Mouse (Mus musculus) cerebellum, adult 9-11 months (tissue): Measurements from ENCODE around the gene Muc3.
"Not testable (repeated sequence)": the region's sequence is repeated elsewhere in the genome, so short reads cannot be mapped to it uniquely, and the experiment has no call there.

ENCODE experiments used
- DNase-seq: peaks from one replicate; pipeline ENCODE4 v3.0.0; 2022

The Muc3 gene

DNA sequence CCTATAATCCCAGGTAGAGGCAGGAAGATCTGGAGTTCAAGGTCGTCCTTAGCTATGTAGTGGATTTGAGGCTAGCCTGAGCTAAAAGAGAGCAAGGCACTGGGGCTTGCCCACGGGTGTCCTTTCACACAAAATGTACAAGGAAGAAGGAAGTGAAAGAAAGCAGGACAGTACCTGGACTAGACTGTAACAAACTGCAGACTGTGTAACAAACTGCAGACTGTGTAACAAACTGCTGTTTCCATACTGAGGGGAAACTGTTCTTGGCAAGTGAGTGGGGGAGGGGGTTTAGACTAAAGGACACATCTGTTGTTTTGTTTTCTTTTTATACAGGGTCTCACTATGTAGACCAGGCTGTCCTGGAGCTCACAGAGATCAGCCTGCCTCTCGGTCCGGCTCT, 27.8 kb downstream of the Muc3 start:
- no peak for DNase-seq

DNA sequence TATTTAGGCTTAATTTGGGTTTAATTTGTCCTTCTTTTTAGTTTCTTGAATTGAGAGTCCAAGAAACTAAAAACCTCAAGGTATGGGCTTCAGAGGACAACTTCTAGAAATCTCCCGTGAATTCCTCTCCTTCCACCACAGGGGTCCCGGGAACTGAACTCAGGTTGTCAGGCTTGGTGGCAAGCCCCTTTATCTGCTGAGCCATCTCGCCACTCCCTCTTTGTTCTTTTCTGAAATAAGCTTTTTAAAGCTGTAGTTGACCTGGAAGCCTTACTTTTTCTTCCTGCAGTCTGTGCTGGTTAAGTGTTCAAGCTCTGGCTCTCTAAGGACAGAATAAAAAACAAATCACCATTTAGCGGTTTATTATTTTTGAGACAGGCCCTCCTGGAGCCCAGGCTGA, 30.2 kb downstream of the Muc3 start:
- no peak for DNase-seq

DNA sequence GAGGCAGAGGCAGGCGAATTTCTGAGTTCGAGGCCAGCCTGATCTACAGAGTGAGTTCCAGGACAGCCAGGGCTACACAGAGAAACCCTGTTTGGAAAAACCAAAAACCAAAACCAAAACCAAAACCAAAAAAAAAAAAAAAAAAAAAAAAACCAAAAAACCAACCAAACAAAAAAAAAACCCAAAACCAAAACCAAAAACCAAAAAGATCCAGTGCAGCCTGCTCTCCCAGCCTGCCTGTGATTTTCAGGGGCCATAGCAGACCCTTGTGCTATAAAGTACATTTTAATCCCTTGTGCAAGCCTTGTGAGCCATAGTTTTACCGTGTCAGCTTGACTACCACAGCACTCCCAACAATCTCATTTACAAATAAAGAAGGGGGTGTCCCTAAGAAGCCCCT, 31.1 kb downstream of the Muc3 start:
- DNase-seq = not testable (repeated sequence)

DNA sequence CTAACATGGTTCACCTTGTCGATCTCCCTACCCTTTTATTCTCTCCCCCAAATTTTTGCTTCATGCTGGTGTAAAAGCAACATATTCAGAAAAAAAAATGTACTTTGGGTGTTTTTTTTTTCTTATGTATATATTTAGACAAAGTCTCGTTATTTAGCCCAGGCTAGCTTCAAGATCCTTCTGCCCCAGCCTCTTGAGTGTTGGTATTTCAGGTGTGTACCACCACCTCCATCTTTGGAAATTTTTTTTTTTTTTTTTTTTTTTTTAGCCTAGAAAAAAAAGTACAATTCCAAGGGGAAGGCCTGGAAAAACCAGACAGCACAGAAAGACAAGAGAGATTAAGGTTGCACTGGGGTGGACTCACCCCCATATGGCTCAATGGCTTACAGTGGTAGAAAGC, 32.1 kb downstream of the Muc3 start:
- no peak for DNase-seq

DNA sequence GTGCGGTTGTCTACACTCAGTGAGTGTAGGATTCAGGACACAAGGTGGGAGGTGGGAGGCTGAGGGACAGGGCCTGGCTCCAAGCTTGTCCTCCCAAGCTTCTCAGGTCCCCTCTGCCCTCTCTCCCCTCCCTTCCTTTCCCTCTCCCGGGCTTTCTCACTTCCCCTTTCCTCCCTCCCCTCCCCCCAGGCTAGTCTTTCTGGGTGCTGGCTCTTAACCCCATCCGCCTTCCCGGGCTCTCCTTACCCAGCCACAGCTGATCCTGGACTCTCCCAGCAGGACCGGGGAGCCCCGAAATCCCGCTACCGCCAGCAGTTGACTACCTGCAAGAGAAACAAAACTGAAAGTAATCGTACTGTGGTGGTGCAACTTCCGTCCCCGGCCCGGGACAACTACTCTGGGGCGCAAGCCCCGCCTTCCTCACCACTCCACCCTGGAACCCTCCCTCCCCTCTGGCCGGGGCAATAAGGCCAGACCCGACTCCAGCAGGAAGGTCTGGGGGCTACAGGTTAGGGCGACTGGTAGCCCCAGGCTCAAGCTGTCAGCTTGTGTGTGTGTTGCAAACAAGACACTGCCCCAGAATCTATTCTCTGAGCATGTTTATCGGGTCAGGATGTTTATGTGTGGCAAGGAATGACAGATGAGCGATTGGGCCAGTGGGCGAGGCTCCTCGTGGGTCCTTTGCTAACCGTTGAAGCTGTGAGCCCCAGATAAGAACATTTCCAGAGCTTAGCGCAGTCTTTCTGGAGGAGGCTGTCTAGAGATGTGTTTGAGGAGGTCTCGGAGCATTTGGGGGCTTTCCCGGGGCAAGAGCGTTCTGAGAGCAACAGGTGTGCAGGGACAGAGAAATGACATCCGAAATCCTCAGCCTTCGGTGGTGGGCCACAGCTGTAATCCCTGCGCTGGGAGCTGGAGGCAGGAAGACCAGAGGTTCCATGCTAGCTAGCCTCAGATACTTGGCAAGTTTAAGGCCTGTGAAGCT, 33.0 kb downstream of the Muc3 start, which contains the start of gene Trim56:
Gene Trim56 (minus strand): TSS at position 344 of the 982 bp plus-strand sequence.
- no peak for DNase-seq

DNA sequence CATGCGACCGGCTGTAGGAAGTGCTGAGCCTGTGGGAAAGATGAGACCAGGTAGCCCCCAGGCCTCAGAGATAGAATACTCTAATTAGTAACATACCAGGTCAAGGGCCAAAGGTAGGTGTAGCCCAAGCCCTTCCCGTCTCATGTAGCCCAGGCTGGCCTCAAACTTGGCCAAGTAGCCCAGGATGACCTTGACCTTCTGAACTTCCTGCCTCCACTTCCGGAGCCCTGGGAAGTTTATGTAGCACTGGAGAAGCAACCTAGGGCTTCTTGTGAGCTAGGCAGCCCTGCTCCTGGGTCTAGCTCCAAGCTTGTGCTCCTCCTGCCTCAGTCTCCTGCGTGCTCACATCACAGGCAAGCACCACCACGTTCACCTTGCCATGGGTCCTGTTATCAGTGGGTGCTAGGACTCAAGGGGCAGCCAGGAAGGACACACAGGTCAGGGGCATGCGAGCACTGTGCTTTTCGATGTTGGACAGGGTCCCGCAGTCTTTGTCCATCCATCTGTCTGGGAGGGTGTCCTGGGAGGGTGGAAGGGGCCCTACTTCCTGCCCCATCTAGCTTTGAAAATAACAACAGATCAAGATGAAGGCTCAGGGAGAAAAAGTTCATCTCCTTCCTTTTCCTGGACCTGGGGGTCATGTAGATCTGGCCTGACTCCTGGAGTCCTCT, 34.1 kb downstream of the Muc3 start:
- DNase-seq = no peak

DNA sequence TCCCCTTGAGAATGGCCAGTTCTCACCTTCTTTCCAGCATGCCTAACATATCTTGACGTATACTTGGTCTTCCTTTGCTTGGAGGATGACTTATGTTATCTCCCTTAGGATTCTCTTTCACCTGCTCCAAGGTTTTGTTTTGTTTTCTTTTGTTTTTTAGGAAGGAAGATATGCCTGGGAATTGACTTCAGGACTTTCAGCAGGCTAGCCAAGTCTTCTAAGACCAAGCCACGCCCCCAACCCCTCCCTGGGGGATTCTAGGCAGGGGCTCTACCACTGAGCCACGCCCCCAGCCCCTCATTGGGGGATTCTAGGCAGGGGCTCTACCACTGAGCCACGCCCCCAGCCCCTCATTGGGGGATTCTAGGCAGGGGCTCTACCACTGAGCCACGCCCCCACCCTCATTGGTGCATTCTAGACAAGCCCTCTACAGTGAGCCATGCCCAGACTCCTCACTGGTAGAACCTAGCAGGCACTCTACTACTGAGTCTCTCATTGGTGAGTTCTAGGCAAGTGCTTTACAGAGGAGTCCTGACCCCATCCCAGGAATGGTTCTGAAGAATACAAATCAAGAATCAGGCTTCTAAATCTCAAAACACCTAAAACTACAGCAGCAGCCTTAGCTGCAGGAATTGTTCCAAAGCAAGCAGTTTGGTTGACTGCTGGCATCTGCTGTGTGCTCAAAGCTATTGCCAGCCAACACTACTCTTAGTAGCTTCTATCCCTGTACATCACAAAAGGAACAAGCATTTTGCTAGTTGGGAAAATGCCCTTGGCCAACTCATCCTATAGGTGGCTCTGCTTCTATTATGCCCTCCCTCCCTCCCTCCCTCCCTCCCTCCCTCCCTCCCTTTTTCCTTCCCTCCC, 37.3 kb downstream of the Muc3 start:
- no peak for DNase-seq

DNA sequence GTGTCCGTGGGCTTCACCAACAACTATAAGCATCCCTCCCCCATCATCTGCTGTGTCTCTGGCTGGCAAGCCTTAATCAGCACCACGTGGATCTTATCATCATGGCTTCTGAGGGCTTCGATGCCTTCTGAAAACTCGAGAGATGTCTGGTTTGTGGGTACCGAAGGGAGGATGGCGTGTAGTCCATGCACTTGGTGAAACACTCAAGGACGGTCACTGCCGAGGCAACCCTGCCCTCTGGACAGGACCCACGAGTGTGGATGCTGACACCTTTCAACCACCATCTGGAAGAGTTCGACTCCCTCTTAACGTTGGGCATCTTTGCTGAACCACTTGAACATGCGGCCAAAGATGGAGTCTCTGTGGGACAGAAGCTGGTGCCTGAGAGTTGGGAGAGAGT, 38.3 kb downstream of the Muc3 start:
- no peak for DNase-seq

DNA sequence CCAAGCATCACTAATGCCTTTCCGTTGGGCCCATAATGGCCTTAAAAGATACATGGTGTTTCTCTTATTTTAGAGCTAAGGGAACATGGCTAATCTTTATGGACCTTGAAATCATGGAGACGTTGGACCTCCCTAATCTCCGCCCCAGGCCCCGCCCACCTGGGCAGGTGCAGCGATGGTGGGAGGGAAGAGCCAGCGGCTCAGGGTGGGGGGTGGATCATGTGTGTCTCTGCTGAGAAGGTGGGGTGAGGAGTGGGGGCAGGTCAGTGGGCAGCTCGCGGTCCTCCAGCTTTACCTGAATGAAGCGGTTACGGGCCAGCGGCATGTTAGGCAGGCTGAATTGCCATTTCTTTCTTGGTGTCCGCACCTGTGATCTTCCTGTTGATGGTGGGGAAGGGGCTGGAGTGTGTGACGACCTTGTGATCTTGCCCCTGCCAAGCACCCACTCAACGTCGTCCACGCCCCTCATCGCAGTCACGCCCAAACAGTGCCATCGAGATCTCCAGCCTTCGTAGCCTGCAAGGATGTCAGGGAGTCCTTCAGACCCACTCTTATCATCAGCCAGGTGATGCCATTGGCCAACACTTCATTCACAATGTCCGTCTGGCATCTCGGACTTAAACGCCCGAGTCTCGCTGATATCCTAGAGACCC, 39.1 kb downstream of the Muc3 start:
- no peak for DNase-seq

DNA sequence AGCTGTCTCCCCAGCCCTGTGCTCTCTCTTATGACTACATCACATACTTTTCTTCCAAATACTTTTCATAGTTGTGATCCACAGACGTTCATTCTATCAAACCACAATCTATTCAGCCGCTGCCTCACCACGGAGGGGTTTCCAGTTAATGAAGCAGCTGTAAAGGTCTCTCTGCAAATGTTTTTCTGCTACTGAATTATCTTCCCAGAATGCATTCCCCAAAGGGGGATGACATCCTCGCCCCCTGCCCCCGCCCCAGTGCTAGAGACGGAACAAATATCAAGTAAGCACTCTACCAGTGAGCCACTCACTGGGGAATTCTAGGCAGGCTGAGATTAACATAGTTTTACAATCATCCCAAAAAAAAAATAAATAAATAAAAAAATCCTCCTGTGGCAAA, 41.0 kb downstream of the Muc3 start:
- no peak for DNase-seq

DNA sequence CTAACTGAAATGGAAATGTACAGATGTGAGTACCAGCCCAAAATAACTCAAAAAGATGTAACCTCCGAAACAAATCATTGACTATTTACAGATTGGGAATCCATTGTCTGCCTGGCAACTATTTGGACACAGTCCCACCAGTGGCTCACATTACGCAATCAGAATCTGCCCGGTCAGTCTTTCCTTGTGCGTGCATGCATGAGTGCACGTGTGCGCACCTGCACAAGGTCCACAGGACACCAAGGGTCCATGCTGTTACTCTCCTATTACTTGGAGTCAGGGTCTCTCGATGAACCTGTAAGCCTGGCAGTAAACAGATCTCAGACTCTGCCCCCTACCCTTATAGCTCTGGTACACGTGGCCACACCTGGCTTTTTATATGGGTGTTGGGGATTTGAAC, 41.5 kb downstream of the Muc3 start:
- DNase-seq = no peak

DNA sequence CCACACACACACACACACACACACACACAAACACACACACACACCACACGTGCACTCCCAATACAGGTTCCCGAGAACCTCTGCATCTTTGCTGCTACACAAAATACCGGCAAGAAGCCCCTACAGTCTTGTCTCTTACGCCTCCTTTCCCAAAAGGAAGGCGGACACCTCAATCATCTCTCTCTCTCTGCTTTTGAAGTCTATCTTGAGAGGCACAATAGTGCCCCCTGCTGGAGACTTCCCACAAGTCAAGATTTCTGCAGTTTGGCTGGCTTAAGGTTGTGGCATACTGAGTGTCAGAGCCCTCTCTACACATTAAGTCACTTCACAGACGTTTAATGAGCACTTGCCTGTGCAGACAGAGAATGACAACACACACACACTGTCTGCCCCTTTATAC, 42.1 kb downstream of the Muc3 start:
- DNase-seq = peak; percentile 63

DNA sequence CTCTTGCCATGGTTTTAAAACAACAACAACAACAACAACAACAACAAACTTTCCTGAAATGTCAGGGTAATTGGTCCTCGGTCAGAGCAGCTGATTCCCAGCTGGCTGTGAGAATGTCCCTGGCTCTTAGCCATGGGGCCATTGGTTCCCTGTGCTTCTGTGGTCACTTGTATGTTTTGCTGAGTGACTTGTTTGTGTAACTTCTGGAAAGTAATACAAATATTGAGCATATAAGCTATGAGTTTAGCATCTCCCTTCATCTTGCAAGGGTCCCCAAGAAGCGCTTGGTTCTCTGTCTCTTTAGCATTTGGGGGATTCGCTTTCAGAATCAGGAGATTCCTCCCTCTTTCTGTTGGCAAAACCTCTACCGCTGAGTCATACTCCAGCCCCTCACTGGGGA, 42.7 kb downstream of the Muc3 start:
- DNase-seq = no peak

DNA sequence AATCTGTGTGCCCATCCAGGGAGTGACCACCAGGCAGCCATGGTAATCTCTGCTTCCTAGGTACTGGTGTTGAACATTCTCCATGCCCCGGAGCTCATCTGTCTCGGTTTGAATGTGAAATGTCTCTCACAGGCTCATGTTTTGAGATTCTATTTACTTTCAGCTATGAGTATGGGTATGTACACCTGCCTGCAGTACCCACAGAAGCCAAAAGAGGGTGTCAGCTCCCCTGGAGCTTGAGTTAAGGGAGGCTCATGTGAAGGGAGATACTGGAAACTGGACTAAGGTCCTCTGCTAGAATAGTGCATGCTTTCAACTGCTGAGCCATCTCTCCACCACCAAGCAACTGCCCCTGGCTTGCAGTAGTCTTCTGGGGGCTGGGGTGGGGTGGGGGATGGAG, 45.2 kb downstream of the Muc3 start:
- DNase-seq = no peak

DNA sequence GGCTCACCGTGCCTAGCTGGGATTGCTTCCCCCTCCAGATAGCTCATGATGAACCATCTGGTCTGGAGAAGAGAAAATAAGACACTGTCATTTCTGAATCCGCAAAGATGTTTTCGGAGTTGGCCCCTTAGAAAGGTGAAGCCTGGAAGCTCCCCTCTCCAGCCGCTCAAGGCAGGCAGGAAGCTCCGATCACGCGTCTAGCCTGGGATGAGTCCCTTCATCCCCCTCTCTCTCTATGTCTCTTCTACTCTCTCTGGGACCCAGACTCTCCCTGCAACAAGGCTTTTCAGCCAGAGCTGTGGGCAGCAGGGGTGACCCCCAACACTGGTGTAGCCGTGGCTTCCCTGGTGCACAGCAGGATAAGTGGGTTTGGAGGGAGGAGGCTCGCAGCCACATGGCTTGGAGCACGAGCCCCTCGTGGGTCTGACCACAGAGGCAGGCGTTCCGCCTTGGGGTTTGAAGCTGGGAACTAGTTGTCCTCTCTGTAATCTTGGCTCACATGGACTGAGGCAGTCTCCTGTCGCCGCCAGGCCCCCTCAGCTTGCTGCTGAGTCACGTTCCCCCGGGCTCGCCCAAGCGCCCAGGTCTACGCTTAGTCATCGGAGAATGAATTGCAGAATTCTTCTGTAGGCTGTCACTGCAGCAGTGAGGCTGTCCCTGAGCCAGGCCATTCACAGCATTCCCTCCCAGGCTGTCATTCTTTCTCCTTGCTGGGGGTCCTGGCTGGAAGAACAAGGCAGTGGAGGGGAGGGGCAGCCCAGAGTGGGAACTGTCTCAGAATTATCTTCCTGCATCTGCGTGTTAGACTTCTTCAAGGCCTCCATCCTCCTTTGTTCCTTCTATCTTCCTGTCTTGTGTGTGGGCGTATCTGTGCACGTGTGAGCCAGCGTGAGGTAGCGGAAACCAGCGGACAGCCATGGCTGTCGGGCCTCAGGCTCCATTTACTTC, 46.3 kb downstream of the Muc3 start:
- DNase-seq = peak; percentile 22

DNA sequence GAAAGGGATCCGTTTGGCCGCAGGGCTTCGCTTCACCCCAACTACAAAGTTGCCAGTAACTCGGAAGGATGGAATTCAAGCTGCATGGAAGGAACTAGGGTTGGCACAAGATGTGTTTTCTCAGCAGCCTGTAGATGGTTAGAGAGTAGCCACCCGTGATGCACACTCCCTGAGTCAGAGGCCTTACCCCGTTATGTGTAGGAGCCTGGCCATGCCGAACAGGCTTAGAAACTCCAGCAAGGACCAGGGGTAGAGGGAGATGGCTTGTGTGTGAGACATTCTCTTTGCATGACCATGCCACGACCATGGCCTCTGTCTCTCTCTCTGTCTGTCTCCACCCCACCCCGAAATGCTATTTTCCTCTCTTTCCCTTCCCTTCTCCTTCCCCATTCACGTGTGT, 47.0 kb downstream of the Muc3 start:
- DNase-seq = no peak

DNA sequence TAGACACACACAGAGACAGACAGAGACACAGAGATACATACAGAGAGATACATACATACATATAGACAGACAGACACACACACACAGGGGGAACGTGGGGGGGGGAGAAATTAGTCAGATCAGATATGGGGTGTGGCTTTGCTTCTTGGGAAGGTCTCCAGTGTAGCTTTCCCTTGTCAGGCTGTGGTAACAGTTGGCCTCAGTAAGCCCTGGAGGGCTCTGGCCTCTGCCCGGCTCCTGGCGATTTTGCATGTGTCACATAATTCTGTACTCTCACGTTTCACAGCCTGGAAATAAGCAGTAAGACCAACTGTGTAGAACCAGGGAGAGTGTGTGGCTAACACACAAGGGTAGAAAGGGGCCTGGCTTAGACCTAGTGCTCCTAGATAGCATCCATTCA, 48.5 kb downstream of the Muc3 start:
- DNase-seq = peak; percentile 38

DNA sequence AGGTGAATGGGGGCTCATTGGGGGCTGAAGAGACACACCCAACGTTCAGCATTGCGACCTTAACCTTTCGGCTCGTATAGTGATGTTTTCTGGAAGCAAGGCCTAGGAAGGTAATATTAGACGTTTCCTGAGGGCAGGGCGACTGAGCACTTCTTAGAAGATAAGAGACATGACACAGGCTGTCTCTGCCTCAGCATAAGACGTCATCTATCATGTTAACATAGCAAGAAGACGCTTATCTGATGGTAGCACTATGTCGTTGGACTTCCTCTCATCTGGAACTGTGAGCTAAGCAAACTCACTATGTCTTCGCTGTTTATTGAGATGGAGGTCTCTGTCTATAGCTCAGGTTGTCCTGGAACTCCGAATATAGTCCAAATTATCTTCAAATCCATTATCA, 50.7 kb downstream of the Muc3 start:
- DNase-seq = no peak

DNA sequence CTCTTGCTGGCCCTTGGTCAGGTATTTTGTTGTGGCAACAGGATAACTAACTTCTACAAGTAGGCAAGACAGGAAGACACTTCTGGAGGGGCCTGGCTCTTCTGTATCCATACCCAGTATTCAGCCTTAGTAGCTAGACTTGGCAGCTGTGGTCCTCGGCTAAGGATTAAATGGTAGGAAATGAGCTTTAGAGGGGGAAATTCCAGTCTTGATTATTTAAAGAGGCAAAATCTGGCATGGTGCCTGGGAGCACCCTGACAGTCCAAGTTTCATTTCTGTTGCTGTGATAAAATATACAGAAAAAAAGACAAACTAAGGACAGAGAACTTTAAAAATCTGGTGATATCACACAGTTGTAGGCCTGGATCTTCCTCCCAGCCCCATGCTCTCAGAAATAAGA, 53.1 kb downstream of the Muc3 start:
- no peak for DNase-seq

DNA sequence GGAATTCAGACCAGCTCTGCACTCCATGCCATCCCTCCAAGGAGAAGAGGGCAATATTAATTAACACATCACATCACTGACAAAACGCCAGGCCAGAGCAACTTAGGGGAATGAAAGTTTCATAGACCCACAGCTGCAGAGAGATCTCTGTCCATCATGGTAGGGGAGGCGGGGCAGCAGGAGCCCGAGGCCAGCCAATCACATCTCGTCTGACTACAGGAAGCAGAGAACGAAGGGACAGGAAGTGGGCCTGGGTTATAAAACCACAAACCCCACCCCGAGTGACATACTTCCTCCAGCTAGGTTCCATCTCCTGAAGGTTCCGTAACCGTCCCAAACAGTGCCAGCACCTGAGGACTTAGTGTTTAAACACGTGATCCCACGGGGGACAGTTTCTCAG, 54.0 kb downstream of the Muc3 start:
- no peak for DNase-seq

DNA sequence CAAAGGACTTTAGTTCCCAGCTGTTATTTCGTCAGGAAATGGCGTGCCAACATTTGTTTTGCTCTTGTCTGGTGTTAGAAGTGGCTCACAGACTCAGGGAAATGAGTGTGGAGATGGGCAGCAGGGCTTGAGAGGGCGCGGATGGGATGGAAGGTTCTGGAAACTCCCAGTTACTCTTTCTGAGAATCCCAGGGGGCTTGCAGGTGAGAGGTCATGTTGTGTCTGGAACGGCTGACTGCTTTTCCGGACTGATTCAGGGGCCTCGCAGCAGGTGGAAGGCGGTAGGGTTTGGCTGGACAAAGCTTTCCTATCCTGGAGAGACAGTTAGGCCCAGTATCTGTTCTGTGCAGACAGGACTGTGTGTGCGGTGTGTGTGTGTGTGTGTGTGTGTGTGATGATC, 55.4 kb downstream of the Muc3 start:
- no peak for DNase-seq

DNA sequence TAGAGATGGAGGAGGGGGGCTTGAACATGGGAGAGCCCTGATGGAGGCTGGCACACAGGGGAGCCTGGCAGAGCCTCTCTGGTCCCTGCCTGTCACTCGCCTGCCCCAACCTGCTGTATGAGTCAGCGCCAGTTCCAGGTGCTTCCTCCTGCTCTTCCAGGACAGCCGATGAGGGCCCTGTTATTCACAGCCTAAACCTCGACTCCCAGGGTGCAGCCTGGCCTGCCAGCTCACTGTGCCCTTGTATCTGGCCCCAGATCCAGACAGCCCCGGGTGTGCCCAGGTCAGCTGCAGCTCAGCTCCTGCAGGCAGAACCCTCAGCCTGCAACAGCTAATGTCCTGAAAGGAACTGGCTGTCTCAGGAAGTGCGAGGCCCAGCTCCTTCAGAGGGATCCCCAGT, 57.6 kb downstream of the Muc3 start:
- no peak for DNase-seq
